In genomic region chr2:118744621-118745020, GRCm38 (mm10) we compare ENCODE assay signal across 10 mouse cellular contexts. TPM values are rescaled to one million over a fixed set of nuclear protein-coding genes. Genes with fewer than 3 reads are reported as not detected.
DNase-seq lines count a peak whose midpoint lies in the region; ATAC-seq and TF ChIP-seq lines count a peak whose summit lies in the region.
"Had no signal": no experiment of that assay in that cellular context is flagged by ENCODE, and none has a peak within 500 bp of the region (broad histone marks: within the 10 kb centered on the region; RNA-seq: fewer than 3 reads in every experiment).

No protein-coding gene starts in this region.

- no peaks in the 10 kb centered on the region; the same call in 1 of the 2 replicates for H3K36me3 ChIP-seq in neural tube, embryonic 11.5 days (ENCODE audit: control insufficient read depth, insufficient read depth, low read length)
- no peaks in the 10 kb centered on the region; the same call in 1 of the 2 replicates for H3K36me3 ChIP-seq in limb, embryonic 14.5 days (ENCODE audit: control insufficient read depth, insufficient read depth, low read length)
- no peaks in the 10 kb centered on the region for H3K36me3 ChIP-seq in stomach, embryonic 15.5 days

- no peak overlapping the region for H3K9ac ChIP-seq in neural tube, embryonic 11.5 days (ENCODE audit: low read length)
- no peak overlapping the region for H3K9ac ChIP-seq in limb, embryonic 14.5 days (ENCODE audit: low read depth, low read length, severe bottlenecking)
- no peak overlapping the region for H3K9ac ChIP-seq in stomach, embryonic 15.5 days

- DNase-seq in adrenal gland, adult 2 months: peak; percentile 5
- no peak for DNase-seq in adrenal gland, postnatal 25 days
- no peak for DNase-seq in neural tube, embryonic 11.5 days (ENCODE audit: low spot score)
- no peak for DNase-seq in neural tube, embryonic 10.5 days (ENCODE audit: extremely low spot score, low spot score)
- no peak for DNase-seq in limb, embryonic 14.5 days (ENCODE audit: low spot score)
- DNase-seq in cerebellum, postnatal 4 days (ENCODE audit: low spot score in 2 of 2): no peak
- no peak for DNase-seq in frontal cortex, postnatal 25 days (ENCODE audit: low spot score in 2 of 2)
- DNase-seq: adrenal gland, postnatal 10 days had no signal

- ATAC-seq in neural tube, embryonic 11.5 days (ENCODE audit: insufficient read depth, low FRiP score, low TSS enrichment): no peak
- no peak for ATAC-seq in limb, embryonic 14.5 days (ENCODE audit: low FRiP score, low read depth)
- ATAC-seq in stomach, embryonic 15.5 days (ENCODE audit: insufficient read depth, low FRiP score, low read depth): no peak

- no peak for TF ChIP-seq POLR2A in limb, embryonic 14.5 days (IDR thresholded peaks at IDR 0.05; ENCODE audit: borderline replicate concordance, extremely low read depth, insufficient read depth, insufficient read length)

- 4% methylated on average over 7 of the region's 7 CpGs for WGBS in neural tube, embryonic 11.5 days
- 10% methylated on average over 7 of the region's 7 CpGs for WGBS in limb, embryonic 14.5 days
- WGBS in stomach, embryonic 15.5 days: 15% methylated on average over 7 of the region's 7 CpGs

- peaks cover 8% of the 10 kb centered on the region for H3K27me3 ChIP-seq in neural tube, embryonic 11.5 days (ENCODE audit: control insufficient read depth, insufficient read depth, low read length)
- 0 out of 2 replicates have a peak, but pooled peaks cover 12% of the 10 kb centered on the region for H3K27me3 ChIP-seq in limb, embryonic 14.5 days (ENCODE audit: control insufficient read depth, insufficient read depth, low read length)
- peaks cover 17% of the 10 kb centered on the region; the same call in 1 of the 2 replicates for H3K27me3 ChIP-seq in stomach, embryonic 15.5 days (replicated peaks)

- peak overlapping the region; percentile 97; the same call in 1 of the 2 replicates for H3K4me2 ChIP-seq in neural tube, embryonic 11.5 days (ENCODE audit: low read depth)
- peak overlapping the region; percentile 96; the same call in 1 of the 2 replicates for H3K4me2 ChIP-seq in limb, embryonic 14.5 days (replicated peaks; ENCODE audit: low read depth, low read length, severe bottlenecking)
- peak overlapping the region; percentile 96 for H3K4me2 ChIP-seq in stomach, embryonic 15.5 days

- H3K9me3 ChIP-seq in neural tube, embryonic 11.5 days (ENCODE audit: control insufficient read depth, low read length): no peaks in the 10 kb centered on the region
- H3K9me3 ChIP-seq in limb, embryonic 14.5 days (ENCODE audit: control insufficient read depth, low read length): no peaks in the 10 kb centered on the region
- no peaks in the 10 kb centered on the region for H3K9me3 ChIP-seq in stomach, embryonic 15.5 days

- peaks cover 24% of the 10 kb centered on the region for H3K4me1 ChIP-seq in neural tube, embryonic 11.5 days (ENCODE audit: control insufficient read depth, insufficient read depth, low read length)
- H3K4me1 ChIP-seq in limb, embryonic 14.5 days (ENCODE audit: control insufficient read depth, insufficient read depth, low read length): peaks cover 29% of the 10 kb centered on the region
- peaks cover 26% of the 10 kb centered on the region; the same call in 1 of the 2 replicates for H3K4me1 ChIP-seq in stomach, embryonic 15.5 days

- H3K27ac ChIP-seq in neural tube, embryonic 11.5 days (ENCODE audit: low read depth, low read length): no peak overlapping the region
- no peak overlapping the region for H3K27ac ChIP-seq in limb, embryonic 14.5 days (replicated peaks; ENCODE audit: low read depth, low read length)
- H3K27ac ChIP-seq in stomach, embryonic 15.5 days: no peak overlapping the region
- H3K27ac ChIP-seq: macrophage had no signal

- H3K4me3 ChIP-seq in neural tube, embryonic 11.5 days (ENCODE audit: low read depth, low read length): no peak overlapping the region
- H3K4me3 ChIP-seq in limb, embryonic 14.5 days (replicated peaks; ENCODE audit: low read length): 0 out of 2 replicates have a peak overlapping the region, but pooled peaks have one; percentile 74
- peak overlapping the region; percentile 91; the same call in 1 of the 2 replicates for H3K4me3 ChIP-seq in stomach, embryonic 15.5 days (replicated peaks)

RNA-seq across cellular contexts. Expression of gene Inafm2, which starts 0.9 kb away (rescaled TPM):
- 10 to 100 TPM; 30.0 to 45.0 TPM for total RNA-seq in adrenal gland, adult 2 months (2021)
- 22.1 and 31.3 TPM in 2 replicates for polyA plus RNA-seq in adrenal gland, adult 2 months (2012; rRNA removed)
- total RNA-seq in adrenal gland, postnatal 25 days (2021): 33.9 and 37.3 TPM in 2 replicates
- polyA plus RNA-seq in neural tube, embryonic 11.5 days (2014; fragmentation: Nextera tagmentation; extraction: Ambion mirVana): 28.5 and 29.2 TPM in 2 replicates
- 7.9 and 8.0 TPM in 2 replicates for polyA plus RNA-seq in limb, embryonic 14.5 days (2012; rRNA removed)
- 24.4 and 27.9 TPM in 2 replicates for polyA plus RNA-seq in limb, embryonic 14.5 days (2014; fragmentation: Nextera tagmentation; extraction: Ambion mirVana)
- 22.6 and 23.1 TPM in 2 replicates for polyA plus RNA-seq in stomach, embryonic 15.5 days (2015; fragmentation: Nextera tagmentation; extraction: Ambion mirVana)

RNA-seq across cellular contexts. Expression of gene Plcb2, which starts 16.4 kb away (rescaled TPM):
- 1 to 10 TPM; 1.6 to 2.4 TPM for total RNA-seq in adrenal gland, adult 2 months (2021)
- polyA plus RNA-seq in adrenal gland, adult 2 months (2012; rRNA removed): 0.97 and 1.4 TPM in 2 replicates
- total RNA-seq in adrenal gland, postnatal 25 days (2021): 0.76 and 2.1 TPM in 2 replicates
- 0.24 and 0.39 TPM in 2 replicates for polyA plus RNA-seq in neural tube, embryonic 11.5 days (2014; fragmentation: Nextera tagmentation; extraction: Ambion mirVana)
- 2.0 and 2.1 TPM in 2 replicates for polyA plus RNA-seq in limb, embryonic 14.5 days (2012; rRNA removed)
- polyA plus RNA-seq in limb, embryonic 14.5 days (2014; fragmentation: Nextera tagmentation; extraction: Ambion mirVana): 0.74 and 0.82 TPM in 2 replicates
- 1.5 and 1.8 TPM in 2 replicates for polyA plus RNA-seq in stomach, embryonic 15.5 days (2015; fragmentation: Nextera tagmentation; extraction: Ambion mirVana)

RNA-seq across cellular contexts. Expression of gene Ccdc9b, which starts 17.8 kb away (rescaled TPM):
- total RNA-seq in adrenal gland, adult 2 months (2021): 10 to 100 TPM in 1 of 2 experiments, 1 to 10 TPM in 1; 3.3 to 13.9 TPM
- 4.0 and 5.3 TPM in 2 replicates for polyA plus RNA-seq in adrenal gland, adult 2 months (2012; rRNA removed)
- 6.1 and 8.1 TPM in 2 replicates for total RNA-seq in adrenal gland, postnatal 25 days (2021)
- 0.90 and 0.96 TPM in 2 replicates for polyA plus RNA-seq in neural tube, embryonic 11.5 days (2014; fragmentation: Nextera tagmentation; extraction: Ambion mirVana)
- 1.7 and 1.8 TPM in 2 replicates for polyA plus RNA-seq in limb, embryonic 14.5 days (2012; rRNA removed)
- polyA plus RNA-seq in limb, embryonic 14.5 days (2014; fragmentation: Nextera tagmentation; extraction: Ambion mirVana): 0.88 and 1.4 TPM in 2 replicates
- polyA plus RNA-seq in stomach, embryonic 15.5 days (2015; fragmentation: Nextera tagmentation; extraction: Ambion mirVana): 1.4 and 1.5 TPM in 2 replicates

RNA-seq across cellular contexts. Expression of gene Phgr1, which starts 27.9 kb away (rescaled TPM):
- not detected for total RNA-seq in adrenal gland, adult 2 months (2021)
- polyA plus RNA-seq in adrenal gland, adult 2 months (2012; rRNA removed): 0.83 TPM in 1 of 2 replicates, not detected in the other
- total RNA-seq in adrenal gland, postnatal 25 days (2021): not detected in 2 replicates
- polyA plus RNA-seq in neural tube, embryonic 11.5 days (2014; fragmentation: Nextera tagmentation; extraction: Ambion mirVana): not detected in 2 replicates
- 1.00 TPM in 1 of 2 replicates, not detected in the other for polyA plus RNA-seq in limb, embryonic 14.5 days (2012; rRNA removed)
- not detected in 2 replicates for polyA plus RNA-seq in limb, embryonic 14.5 days (2014; fragmentation: Nextera tagmentation; extraction: Ambion mirVana)
- polyA plus RNA-seq in stomach, embryonic 15.5 days (2015; fragmentation: Nextera tagmentation; extraction: Ambion mirVana): 28.1 and 31.4 TPM in 2 replicates
- total RNA-seq: adrenal gland, postnatal 10 days had no signal
- polyA plus RNA-seq: macrophage had no signal

RNA-seq across cellular contexts. Expression of gene Disp2, which starts 34.9 kb away (rescaled TPM):
- total RNA-seq in adrenal gland, adult 2 months (2021): 10 to 100 TPM; 27.0 to 38.5 TPM
- 25.9 and 27.7 TPM in 2 replicates for polyA plus RNA-seq in adrenal gland, adult 2 months (2012; rRNA removed)
- total RNA-seq in adrenal gland, postnatal 25 days (2021): 23.0 and 37.8 TPM in 2 replicates
- polyA plus RNA-seq in neural tube, embryonic 11.5 days (2014; fragmentation: Nextera tagmentation; extraction: Ambion mirVana): 10.9 and 12.6 TPM in 2 replicates
- polyA plus RNA-seq in limb, embryonic 14.5 days (2012; rRNA removed): 0.16 and 0.17 TPM in 2 replicates
- polyA plus RNA-seq in limb, embryonic 14.5 days (2014; fragmentation: Nextera tagmentation; extraction: Ambion mirVana): 0.03 TPM in 1 of 2 replicates, not detected in the other
- polyA plus RNA-seq in stomach, embryonic 15.5 days (2015; fragmentation: Nextera tagmentation; extraction: Ambion mirVana): 2.8 and 3.3 TPM in 2 replicates
- polyA plus RNA-seq: macrophage had no signal
